Mouse (Mus musculus) stomach, embryonic 15.5 days (tissue): Measurements from ENCODE around the gene Vps11. TPM values are rescaled to one million over a fixed set of nuclear protein-coding genes. Genes with fewer than 3 reads are reported as not detected.
"Not testable (repeated sequence)": the region's sequence is repeated elsewhere in the genome, so short reads cannot be mapped to it uniquely, and the experiment has no call there.

Experiments
- ATAC-seq: fragments of 200-750 bp; cut with Nextera tagmentation; 2 replicates; pipeline ENCODE4 v1.8.0; 2017; ENCODE audit warnings: low read depth, moderate number of reproducible peaks, moderate TSS enrichment; ENCODE audit not compliant: insufficient read depth, low FRiP score
- H3K27ac ChIP-seq: fragments of 300-500 bp; sonication (generic); 2 replicates; pipeline ENCODE4 v1.5.1; 2015; ENCODE audit warnings: mild to moderate bottlenecking, inconsistent platforms
- H3K27me3 ChIP-seq: fragments of 300-500 bp; sonication (generic); replicated peaks from 2 replicates; pipeline ENCODE4 v1.6.1; 2015; ENCODE audit warnings: inconsistent platforms
- H3K36me3 ChIP-seq: fragments of 300-500 bp; sonication (generic); 2 replicates; pipeline ENCODE4 v1.6.1; 2015; ENCODE audit warnings: inconsistent platforms
- H3K4me1 ChIP-seq: fragments of 300-500 bp; sonication (generic); 2 replicates; pipeline ENCODE4 v1.6.1; 2015; ENCODE audit warnings: inconsistent platforms
- H3K4me2 ChIP-seq: fragments of 300-500 bp; sonication (generic); 2 replicates; pipeline ENCODE4 v1.6.1; 2015; ENCODE audit warnings: mild to moderate bottlenecking, inconsistent platforms
- H3K4me3 ChIP-seq: fragments of 300-500 bp; sonication (generic); replicated peaks from 2 replicates; pipeline ENCODE4 v1.5.1; 2015; ENCODE audit warnings: inconsistent platforms
- H3K9ac ChIP-seq: fragments of 300-500 bp; sonication (generic); 2 replicates; pipeline ENCODE4 v1.6.1; 2015; ENCODE audit warnings: inconsistent platforms
- H3K9me3 ChIP-seq: fragments of 300-500 bp; sonication (generic); 2 replicates; pipeline ENCODE4 v1.6.1; 2016; ENCODE audit warnings: inconsistent platforms
- WGBS: fragments of 180-500 bp; shearing (Covaris S2); methylation state at CpG from one replicate; pipeline ENCODE4 v1.1.7; 2015; 5-methylcytosine and 5-hydroxymethylcytosine counted together
- polyA plus RNA-seq: library from polyadenylated mRNA; unstranded; fragments of >200 nt; fragmentation: Nextera tagmentation; extraction: Ambion mirVana; gene quantifications from 2 replicates; pipeline ENCODE4 v1.2.1, GENCODE M21; 2015

Gene Vps11
- polyA plus RNA-seq, 1 experiment from 2014 or later = 25.8 TPM

DNA sequence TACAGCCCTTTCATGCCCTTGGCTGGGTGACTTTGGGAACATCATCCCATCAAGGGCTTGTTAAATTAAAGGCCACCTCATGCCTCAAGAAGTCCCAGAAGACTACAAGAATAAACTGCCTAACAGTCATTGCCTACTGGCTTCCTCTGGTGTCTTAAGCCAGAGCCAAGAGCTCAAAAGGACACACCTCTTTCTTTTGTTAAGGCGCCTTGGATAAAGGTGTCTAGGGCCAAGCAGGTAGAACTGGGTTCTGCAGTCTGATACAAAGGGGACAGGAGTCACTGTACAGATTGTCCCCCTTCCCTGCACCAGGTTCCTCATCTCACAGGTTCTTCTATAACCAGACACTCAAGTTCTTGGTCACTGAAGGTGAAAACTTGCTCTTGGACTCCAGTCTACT lies 18.9 kb downstream of the Vps11 start:
- no peak overlapping the region for H3K4me3 ChIP-seq

DNA sequence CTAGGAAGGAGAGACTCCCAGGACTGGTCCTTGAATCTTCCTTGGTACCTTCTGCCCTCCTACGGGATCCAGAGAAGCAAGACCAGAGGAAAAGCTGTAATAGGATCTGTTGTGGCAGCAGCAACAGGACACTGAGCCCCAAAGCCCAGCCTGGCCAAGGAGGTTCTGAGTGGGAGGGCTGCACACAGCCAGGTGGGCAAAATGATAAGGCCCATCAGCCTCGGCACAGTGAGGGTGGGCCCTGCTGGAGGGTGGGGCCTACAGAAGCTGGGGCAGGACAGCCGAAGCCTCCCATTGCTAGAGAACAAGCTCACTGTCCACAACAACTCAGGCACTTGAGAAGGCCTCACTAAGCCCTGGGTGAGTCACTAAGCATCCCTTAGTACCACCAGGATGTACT lies 19.3 kb downstream of the Vps11 start:
- peak overlapping the region; percentile 80 for H3K4me2 ChIP-seq
- H3K36me3 ChIP-seq = peaks cover 11% of the 10 kb centered on the region
- H3K27ac ChIP-seq = peak overlapping the region; percentile 100; the same call in 1 of the 2 replicates
- 66% methylated on average over 3 of the region's 3 CpGs for WGBS
- peak overlapping the region; percentile 16 for H3K4me3 ChIP-seq
- H3K9ac ChIP-seq = no peak overlapping the region
- peak; percentile 70; the same call in 1 of the 2 replicates for ATAC-seq
- no peaks in the 10 kb centered on the region for H3K9me3 ChIP-seq
- no peaks in the 10 kb centered on the region for H3K27me3 ChIP-seq
- peaks cover 20% of the 10 kb centered on the region for H3K4me1 ChIP-seq

More for the DNA sequence above, 18.9 kb downstream of the Vps11 start:
- no peaks in the 10 kb centered on the region for H3K27me3 ChIP-seq
- H3K9me3 ChIP-seq = no peaks in the 10 kb centered on the region
- H3K4me1 ChIP-seq = peaks cover 16% of the 10 kb centered on the region
- peaks cover 13% of the 10 kb centered on the region for H3K36me3 ChIP-seq
- H3K9ac ChIP-seq = peak overlapping the region; percentile 52; the same call in 1 of the 2 replicates
- peak overlapping the region; percentile 80 for H3K4me2 ChIP-seq
- 75% methylated on average over 1 of the region's 1 CpGs for WGBS
- peak overlapping the region; percentile 100 for H3K27ac ChIP-seq
- no peak for ATAC-seq

DNA sequence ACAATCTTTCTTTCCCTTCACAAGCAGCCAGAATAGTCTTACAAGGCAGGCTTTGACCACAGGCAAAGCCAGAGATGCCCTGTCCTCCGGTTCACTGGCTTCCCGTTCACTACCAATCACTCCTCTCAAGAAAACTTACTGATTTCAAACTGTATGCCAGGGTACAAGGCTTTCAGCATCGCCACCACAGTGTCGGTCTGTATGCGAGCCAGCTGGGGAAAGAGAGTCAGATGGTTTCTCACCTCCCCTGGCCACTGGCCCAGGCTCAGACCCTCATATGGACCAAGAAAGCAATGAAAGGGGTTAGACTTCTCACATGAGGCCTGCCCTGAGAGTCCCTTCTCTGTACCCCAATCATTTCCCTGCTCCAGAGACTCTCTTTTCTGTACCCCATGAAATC lies 20.0 kb downstream of the Vps11 start:
- ATAC-seq = no peak
- 88% methylated on average over 5 of the region's 5 CpGs for WGBS
- Histone ChIP-seq H3K27ac (peak overlapping the region; percentile 100; the same call in 1 of the 2 replicates), H3K27me3 (no peaks in the 10 kb centered on the region), H3K4me3 (peak overlapping the region; percentile 16), H3K9me3 (no peaks in the 10 kb centered on the region), H3K4me2 (no peak overlapping the region), H3K9ac (no peak overlapping the region), H3K4me1 (peaks cover 27% of the 10 kb centered on the region), H3K36me3 (peaks cover 15% of the 10 kb centered on the region)

DNA sequence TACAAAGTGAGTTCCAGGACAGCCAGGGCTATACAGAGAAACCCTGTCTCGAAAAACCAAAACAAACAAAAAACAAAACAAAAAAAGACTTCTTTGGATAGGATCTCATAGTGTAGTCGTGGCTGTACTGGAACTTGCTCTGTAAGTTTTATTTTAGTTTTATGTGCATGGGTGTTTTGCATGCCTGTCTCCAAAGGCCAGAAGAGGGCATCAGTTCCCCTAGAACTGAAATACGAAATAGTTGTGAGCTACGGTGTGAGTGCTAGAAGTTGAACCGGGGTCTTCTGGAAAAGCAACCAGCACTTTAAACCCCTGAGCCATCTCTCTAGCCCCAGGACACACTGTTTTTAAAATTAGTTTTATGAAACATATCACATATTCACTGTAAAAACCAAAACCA lies 22.9 kb downstream of the Vps11 start:
- Histone ChIP-seq H3K4me2 (no peak overlapping the region), H3K4me3 (no peak overlapping the region), H3K27me3 (no peaks in the 10 kb centered on the region), H3K4me1 (peaks cover 27% of the 10 kb centered on the region), H3K27ac (no peak overlapping the region), H3K9me3 (no peaks in the 10 kb centered on the region), H3K9ac (no peak overlapping the region), H3K36me3 (peaks cover 19% of the 10 kb centered on the region)
- 84% methylated on average over 5 of the region's 5 CpGs for WGBS
- ATAC-seq = no peak

DNA sequence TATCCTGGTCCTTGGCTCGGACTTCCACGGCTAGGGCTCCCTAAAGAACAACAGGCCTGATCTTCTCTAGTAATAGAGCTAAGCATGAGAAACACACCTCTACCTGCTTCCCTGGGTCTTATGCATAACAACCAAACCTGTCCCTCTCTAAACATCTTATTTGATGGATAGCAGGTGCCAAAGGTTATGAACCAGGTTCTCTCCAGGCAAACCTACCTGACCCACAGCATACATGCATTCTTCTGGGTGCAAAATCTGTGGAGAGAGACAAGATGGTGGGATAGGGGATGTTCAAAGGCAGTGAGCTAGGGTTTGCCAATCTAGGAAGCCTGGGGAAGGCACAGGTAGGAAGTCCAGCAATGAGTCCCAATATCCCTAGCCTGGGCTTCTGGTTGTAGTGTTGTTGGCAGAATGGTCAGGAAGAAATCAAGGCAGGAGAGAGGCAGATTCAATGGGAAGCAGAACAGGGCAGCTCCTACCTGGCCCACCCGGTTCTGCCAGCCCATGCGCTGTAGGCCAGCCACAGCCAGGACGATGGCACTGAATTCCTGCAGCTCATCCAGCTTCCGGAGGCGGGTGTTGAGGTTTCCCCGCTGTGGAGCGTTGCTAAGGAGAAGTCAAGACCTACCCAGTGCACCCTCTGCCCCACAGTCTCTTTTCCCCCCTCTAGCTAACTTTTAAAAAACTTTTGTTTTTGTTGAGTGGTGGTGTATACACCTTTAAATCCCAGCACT lies 23.9 kb downstream of the Vps11 start:
- Histone ChIP-seq H3K27me3 (no peaks in the 10 kb centered on the region), H3K4me2 (peak overlapping the region; percentile 59), H3K36me3 (peaks cover 29% of the 10 kb centered on the region), H3K9me3 (no peaks in the 10 kb centered on the region), H3K4me3 (peak overlapping the region; percentile 76), H3K27ac (peak overlapping the region; percentile 31; the same call in 1 of the 2 replicates), H3K4me1 (peaks cover 18% of the 10 kb centered on the region), H3K9ac (no peak overlapping the region)
- 72% methylated on average over 9 of the region's 9 CpGs for WGBS
- no peak for ATAC-seq

DNA sequence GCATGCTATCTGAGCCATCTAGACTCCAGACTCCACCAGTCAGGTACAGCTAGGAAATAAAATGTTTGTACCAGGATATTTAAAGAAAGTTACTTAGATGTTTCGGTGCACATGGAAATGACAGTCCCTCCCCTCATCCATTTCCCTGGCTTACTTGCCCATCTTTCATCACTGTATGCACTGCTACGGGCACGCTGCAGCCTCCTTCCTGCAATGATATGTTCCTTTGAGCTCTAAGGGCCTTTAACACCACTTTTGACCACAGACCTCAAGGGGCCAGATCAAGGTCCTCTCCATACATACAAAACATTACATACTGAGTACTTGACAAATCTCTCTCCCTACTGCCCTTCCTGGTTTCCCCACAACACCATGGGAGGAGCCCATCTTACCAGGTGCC lies 24.5 kb downstream of the Vps11 start:
- H3K9me3 ChIP-seq = no peaks in the 10 kb centered on the region
- peaks cover 33% of the 10 kb centered on the region for H3K36me3 ChIP-seq
- no peak for ATAC-seq
- H3K9ac ChIP-seq = no peak overlapping the region; the same call in 1 of the 2 replicates
- no peaks in the 10 kb centered on the region for H3K27me3 ChIP-seq
- H3K4me1 ChIP-seq = peaks cover 14% of the 10 kb centered on the region
- H3K4me2 ChIP-seq = peak overlapping the region; percentile 59
- no peak overlapping the region; the same call in 1 of the 2 replicates for H3K27ac ChIP-seq
- peak overlapping the region; percentile 76 for H3K4me3 ChIP-seq
- WGBS = 61% methylated on average over 3 of the region's 3 CpGs

DNA sequence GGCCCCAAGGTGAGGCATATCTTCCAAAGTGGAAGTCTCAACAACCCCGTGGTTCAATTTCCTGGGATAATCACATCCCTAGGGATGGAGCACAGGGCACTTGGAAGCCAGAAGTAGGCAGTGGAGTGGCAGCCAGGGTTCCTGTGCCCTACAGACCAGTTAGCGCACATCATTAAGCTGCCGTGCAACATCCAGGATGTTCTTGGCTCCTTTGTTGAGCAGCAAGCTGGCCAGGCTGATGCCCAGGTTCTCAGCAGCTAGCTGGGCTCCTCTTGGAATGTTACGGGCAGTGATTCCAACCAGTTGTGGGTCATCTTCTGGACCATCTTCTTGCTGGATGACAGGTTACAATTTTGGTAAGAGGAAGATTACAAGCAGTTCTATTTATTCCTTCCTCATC lies 25.0 kb downstream of the Vps11 start:
- ATAC-seq, H3K9me3 ChIP-seq, H3K9ac ChIP-seq, H3K27ac ChIP-seq, H3K27me3 ChIP-seq: not testable (repeated sequence)
- Histone ChIP-seq H3K4me2 (peak overlapping the region; percentile 59), H3K4me1 (peaks cover 14% of the 10 kb centered on the region), H3K4me3 (peak overlapping the region; percentile 76), H3K36me3 (peaks cover 37% of the 10 kb centered on the region)
- 30% methylated on average over 4 of the region's 4 CpGs for WGBS

DNA sequence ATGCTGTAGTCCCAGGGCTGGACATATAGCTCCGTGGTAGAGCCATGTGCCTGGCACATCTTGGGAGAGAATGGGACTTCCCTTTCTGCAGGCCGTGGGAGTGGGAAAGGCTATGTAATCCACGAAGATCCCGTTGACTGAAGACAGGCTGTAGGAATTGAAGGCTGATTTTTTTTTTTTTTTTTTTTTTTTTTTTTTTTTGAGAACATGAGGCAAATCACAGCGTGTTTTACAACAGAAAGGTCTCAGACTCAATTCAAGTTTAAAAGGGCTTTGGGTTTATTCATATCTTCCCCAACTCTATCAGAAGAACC lies 25.4 kb downstream of the Vps11 start:
- Histone ChIP-seq H3K27me3 (no peaks in the 10 kb centered on the region), H3K9me3 (no peaks in the 10 kb centered on the region), H3K4me1 (peaks cover 14% of the 10 kb centered on the region), H3K27ac (peak overlapping the region; percentile 97), H3K9ac (peak overlapping the region; percentile 91), H3K4me3 (peak overlapping the region; percentile 76), H3K36me3 (peaks cover 42% of the 10 kb centered on the region), H3K4me2 (peak overlapping the region; percentile 59)
- no peak for ATAC-seq
- WGBS = 0% methylated on average over 5 of the region's 5 CpGs

DNA sequence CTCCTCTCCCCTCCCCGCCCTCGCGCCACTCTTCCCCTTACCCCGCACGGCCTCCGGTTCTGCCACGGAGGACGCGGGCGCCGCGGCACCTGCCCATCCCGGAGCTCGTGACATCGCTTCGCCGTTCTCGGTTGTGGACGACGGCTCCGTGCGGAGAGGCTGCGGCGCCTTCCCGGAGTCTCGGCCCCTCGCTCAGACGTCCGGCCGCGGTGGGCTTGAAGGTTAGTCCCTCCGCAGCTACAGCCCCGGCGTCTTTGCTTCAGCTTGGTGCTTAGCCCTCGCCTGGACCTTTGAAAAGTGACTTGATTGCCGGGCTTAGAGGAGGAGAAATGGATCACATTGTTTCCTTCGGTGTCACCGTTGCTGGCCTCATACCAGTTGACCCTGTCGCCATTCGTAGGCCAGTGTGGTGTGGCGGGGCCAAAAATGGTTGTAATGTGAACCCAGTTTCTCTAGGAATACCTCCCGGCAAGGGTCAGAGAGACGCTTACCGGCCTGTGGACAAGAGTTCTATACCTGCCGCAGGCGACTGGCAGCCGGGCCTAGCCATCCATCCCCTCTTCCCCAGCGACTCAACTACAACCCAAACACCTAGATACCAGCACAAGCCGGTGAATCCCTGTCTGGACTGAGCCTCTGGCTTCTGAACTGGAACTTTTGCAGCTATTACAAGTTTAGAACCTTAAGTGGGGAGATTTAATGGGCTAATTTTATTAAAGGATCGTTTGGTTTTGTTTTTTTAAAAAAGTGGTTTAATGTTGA lies 26.0 kb downstream of the Vps11 start:
- ATAC-seq = peak; percentile 0; the same call in 1 of the 2 replicates

DNA sequence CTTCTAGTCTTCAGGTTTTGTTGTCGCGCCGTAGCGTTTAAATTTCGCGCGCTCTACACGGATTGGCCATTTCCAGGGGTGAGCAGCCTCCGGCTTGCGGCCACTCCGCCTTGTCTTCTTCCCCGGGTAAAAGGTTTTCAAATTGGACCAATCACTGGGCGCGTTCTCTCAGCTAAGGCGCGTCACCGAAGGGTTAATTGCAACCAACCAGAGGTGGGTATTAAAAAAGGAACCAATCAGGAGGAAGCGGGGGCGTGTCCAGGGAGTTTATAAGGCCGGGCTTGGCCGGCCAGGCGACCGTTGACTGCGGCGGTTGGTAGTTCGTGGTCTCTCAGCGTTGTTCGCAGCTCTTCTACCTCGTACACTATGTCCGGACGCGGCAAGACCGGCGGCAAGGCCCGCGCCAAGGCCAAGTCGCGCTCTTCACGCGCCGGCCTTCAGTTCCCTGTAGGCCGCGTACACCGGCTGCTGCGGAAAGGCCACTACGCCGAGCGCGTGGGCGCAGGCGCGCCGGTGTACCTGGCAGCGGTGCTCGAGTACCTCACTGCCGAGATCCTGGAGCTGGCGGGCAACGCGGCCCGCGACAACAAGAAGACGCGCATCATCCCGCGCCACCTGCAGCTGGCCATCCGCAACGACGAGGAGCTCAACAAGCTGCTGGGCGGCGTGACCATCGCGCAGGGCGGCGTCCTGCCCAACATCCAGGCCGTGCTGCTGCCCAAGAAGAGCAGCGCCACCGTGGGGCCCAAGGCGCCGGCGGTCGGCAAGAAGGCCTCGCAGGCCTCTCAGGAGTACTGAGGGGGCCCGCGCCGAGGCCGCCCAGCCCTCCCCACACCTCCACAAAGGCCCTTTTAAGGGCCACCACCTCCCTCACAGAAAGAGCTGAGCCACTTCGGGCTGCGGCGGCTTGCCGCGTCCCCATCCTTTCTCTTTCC lies 26.8 kb downstream of the Vps11 start, which contains the start of gene H2afx:
H2afx (plus strand) TSS at position 299 of the 935 bp plus-strand sequence.
- WGBS = under 1% methylated on average over 91 of the region's 91 CpGs

More for the DNA sequence above, 26.0 kb downstream of the Vps11 start:
- WGBS = under 1% methylated on average over 50 of the region's 50 CpGs
- Histone ChIP-seq H3K27ac (peak overlapping the region; percentile 97), H3K36me3 (peaks cover 46% of the 10 kb centered on the region), H3K27me3 (no peaks in the 10 kb centered on the region), H3K4me3 (peak overlapping the region; percentile 76), H3K4me2 (peak overlapping the region; percentile 59), H3K9me3 (no peaks in the 10 kb centered on the region), H3K9ac (peak overlapping the region; percentile 91), H3K4me1 (peaks cover 14% of the 10 kb centered on the region)

DNA sequence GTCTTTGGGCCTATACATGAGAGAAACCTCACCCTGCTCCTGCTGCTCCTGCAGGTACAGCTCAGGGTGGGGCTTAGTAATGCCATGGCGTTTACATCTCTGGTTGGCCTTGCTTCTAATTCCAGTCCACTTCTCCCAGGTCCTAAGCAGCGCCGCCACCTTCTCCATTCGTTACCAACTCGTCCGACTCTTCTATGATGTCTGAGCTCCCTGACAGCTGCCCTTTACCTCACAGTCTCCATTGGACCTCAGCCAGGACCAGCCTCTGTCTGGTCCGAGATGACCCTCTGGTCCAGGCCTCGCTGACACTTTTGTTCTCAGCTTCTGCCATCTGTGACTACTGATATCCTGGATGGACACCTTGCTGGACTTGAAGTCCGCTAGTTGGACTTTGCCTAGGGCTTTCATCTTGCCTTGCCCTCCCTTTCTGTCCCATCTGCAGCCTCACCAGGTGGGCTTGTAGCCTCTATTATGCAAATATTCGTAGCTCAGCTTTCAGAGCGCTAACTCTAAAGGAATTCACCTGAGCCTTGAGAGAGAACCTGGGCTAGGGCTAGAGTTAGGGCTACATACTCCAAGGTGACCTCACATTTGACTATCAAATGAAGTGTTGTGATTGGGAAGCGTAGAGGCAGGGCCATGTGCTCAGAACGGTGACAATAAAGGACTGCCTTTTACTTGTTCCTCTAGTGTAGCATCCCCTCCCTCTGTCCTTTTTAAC lies 28.4 kb downstream of the Vps11 start:
- no peak overlapping the region for H3K4me3 ChIP-seq
- no peak overlapping the region for H3K4me2 ChIP-seq
- no peak overlapping the region for H3K9ac ChIP-seq
- ATAC-seq = no peak
- H3K36me3 ChIP-seq = peaks cover 38% of the 10 kb centered on the region
- peaks cover 18% of the 10 kb centered on the region for H3K4me1 ChIP-seq
- no peak overlapping the region for H3K27ac ChIP-seq
- H3K9me3 ChIP-seq = no peaks in the 10 kb centered on the region
- H3K27me3 ChIP-seq = no peaks in the 10 kb centered on the region
- WGBS = 94% methylated on average over 13 of the region's 13 CpGs

More for the DNA sequence above, 26.8 kb downstream of the Vps11 start, which contains the start of gene H2afx:
- Histone ChIP-seq H3K9ac (peak within 1 kb of the TSS; percentile 91), H3K4me2 (peak within 1 kb of the TSS; percentile 59), H3K4me3 (peak within 1 kb of the TSS; percentile 76), H3K9me3 (no peaks in the 10 kb centered on the region), H3K27ac (peak within 1 kb of the TSS; percentile 97), H3K36me3 (peaks cover 46% of the 10 kb centered on the region), H3K27me3 (no peaks in the 10 kb centered on the region), H3K4me1 (peaks cover 14% of the 10 kb centered on the region)
- peak; percentile 94 for ATAC-seq
